Mouse (Mus musculus) layer of hippocampus, postnatal 10 days (tissue): ENCODE measurements around the gene Pi4k2a. TPM values are rescaled to one million over a fixed set of nuclear protein-coding genes. Genes with fewer than 3 reads are reported as not detected.

ENCODE experiments used
- DNase-seq, 2 experiments: peaks; one replicate each; pipeline ENCODE4 v3.0.0; 2021; ENCODE audit warnings: low spot score in 2 of 2
- long read RNA-seq: library from polyadenylated mRNA; stranded (forward); transcript quantifications from one replicate; pipeline ENCODE4 v2.0.0, GENCODE M21; 2023
- total RNA-seq, 2 experiments: library from RNA; stranded (reverse); gene quantifications; 2 replicates each; pipeline ENCODE4 v1.2.3; 2021

The Pi4k2a gene
- 10 to 100 TPM; 47.4 to 48.7 TPM for total RNA-seq
- long read RNA-seq, full-length matches to known transcripts = 33 of 48 reads
- long read RNA-seq, partial matches to known transcripts = 10 of 48 reads
- long read RNA-seq, other reads (novel, unspliced or antisense) = 5 of 48 reads

DNA sequence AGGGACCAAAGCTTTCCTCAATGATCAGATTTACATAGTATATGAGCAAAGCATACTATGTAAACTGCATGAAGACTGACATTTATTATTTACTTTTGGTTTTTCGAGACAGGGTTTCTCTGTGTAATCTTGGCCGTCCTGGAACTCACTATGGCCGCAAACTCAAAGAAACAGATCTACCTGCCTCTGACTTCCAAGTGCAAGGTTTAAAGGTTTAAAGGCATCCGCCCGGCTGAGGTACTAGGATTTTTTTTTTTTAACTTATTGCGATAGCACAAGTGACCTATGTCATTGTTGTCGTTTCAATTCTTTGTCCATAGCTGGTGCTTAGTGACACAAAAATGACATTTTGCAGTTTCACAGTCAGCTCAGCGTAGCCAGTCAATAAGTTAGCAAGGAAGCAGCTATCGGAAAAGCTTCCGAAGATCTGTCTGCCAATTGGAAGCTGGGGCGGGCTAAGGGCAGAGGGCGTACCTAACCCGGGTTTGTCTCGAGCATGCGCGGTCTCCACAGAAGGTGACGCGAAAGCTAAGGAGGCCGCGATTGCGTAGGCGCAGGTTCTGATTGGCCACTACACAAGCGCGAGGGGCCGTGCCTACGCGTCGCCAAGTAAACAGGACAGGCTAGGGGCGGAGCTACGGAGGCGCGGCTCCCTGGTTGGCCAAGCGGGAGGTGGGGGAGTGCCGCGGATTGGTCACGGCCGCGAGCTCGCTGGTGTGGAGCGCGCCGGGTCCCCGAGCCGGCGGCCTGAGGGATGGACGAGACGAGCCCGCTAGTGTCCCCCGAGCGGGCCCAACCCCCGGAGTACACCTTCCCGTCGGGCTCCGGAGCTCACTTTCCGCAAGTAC is at the start of gene Pi4k2a:
Pi4k2a (plus strand) TSS at position 723 of the 848 bp plus-strand sequence.
- DNase-seq = peak; percentile 97

DNA sequence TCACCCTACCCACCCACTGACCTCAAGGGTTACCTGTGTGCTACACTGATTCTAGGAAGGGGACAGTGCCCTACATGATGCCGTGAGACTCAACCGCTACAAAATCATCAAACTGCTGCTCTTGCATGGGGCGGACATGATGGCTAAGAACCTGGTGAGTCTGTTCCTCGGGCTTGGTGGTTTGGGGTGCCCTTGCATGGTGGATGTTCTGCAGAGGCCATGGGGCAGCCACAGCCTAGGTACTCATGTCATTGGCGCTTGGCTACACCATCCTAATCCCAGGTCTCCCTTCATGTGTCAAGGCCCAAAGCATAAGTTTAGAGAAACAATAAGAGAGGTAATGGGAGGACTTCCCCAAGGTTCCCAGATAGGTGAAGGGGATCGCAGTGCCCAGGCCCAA is 46.3 kb upstream of the Pi4k2a start:
- DNase-seq = no peak

DNA sequence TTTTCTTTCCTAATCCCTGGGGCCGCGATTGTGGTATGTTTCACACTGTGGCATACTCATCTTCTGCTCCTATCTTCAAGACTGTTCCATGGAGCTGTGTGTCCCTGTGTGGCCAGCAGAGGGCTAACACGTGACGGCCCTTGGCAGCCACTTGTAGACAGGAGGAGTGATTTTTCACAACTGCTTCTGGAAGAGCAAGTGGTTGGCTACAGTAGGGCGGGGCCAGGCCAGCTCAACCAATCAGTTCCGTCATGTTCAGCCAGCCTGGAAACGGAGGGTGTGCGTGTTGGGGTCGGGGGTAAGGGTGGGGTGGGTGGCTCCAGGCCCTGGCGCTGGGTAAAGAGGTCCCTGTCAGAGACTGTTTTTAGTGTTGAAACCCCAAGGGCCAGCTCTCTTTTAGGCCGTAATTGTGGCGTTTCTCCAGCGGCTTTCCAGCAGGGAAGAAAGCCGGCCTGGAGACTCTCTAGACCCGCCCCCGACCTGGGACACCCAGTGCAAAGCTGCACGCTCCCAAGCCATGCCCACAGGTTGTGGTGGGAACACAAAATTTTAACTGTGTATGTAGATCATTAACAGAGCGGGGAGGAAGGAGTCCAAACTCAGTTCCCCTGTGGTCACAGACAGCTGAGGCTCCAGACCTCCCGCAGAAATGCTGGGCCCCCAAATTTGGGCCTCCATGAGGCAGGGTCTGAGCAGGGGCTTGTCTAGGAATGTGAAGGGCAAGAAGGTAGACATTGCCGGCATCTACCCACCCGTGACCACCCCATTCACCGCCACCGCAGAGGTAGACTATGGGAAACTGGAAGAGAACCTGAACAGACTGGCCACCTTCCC is 44.8 kb upstream of the Pi4k2a start, which contains the start of gene Hoga1:
Hoga1 (plus strand) TSS at position 342 of the 834 bp plus-strand sequence.
- DNase-seq = peak; percentile 73

DNA sequence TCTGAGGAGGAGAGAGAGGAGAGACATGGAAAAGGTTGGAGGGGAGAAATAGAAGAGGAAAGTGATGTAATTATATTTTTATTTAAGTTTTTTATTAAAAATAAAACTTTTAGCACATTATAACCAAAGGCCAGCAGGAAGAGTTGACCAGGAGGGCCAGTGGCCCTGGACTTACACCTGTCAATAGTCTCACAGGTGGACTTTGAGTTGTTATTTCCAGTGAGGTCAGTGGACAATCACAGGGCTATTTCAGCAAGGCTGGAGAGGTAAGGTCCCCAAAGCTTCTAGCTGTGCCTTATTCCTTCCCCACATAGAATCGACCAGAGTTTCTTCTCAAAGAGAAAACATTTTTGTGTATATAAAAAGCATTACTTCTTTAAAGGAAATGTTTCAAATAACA is 40.0 kb upstream of the Pi4k2a start:
- no peak for DNase-seq

DNA sequence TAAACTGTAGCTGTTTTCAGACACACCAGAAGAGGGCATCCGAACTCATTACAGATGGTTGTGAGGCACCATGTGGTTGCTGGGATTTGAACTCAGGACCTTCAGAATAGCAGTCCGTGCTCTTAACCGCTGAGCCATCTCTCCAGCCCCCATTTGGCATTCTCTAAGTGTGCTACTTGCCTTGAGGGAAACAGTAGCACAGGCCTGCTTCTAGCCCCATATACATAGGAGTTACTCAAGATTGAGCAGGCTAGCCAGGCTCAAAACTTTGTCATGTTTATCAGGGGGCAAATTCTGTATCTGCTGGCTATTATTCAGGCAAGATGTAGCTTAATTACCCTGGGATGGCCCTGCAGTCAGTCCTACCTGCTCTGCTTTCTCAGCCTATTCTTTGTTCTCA is 38.9 kb upstream of the Pi4k2a start:
- DNase-seq = no peak

DNA sequence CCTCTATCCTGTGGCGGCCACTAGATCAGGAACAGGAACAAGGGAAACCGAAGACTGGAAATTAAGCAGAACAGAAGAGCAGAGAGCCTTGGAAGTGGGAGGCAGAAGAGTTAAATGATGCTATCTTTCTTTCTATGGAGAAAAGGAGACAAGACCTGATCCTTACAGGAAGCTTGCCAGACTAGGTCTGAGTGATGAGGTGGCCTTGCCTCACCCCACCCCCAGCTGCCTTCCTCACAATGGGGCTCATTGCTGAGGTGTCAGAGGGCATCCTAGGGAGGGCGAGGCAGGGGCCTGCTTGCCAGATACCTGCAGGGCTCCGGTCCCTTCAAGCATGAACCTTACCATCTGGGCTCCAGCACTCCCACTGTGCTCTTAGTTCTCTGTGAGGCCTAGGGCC is 38.3 kb upstream of the Pi4k2a start, which contains the start of gene 4933411K16Rik:
4933411K16Rik (plus strand) TSS at position 301 of the 400 bp plus-strand sequence.
- no peak for DNase-seq

DNA sequence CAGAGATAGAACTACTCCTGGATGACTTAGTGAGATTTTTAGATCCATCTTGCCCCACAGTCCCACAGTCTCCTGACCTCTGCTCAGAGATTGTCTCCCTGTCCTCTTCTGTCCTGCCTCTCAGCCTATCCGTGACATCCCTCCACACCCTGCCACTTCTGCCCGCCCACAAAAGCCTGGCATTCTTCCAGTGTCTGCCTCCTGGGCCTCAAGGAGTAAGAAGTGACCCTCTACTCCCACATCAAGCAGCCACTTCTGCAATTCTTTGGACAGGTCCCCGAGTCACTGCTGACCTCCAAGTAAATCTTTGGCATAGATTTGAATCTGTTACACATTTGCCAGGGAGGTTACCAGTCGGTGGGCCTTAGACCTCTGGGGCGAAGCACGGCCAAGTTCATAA is 36.0 kb upstream of the Pi4k2a start:
- DNase-seq = no peak

DNA sequence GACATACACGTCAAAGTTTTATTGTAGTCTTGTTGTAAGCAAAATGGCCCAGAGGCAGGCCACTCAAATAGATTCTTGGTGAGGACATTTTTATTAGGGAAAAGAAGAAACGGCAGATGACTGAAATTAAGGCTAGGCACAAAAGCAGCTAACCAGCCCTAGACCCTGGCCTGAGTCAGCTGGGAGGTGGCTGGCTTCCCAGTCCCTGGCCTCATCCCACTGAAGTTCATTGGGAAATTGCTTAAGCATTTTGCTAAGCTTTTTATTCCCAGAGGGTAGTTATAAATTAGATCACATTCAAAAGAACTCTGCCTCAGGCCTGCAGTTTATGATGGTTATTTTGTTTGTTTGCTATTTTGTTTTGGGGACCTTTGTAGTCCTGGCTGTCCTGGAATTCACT is 34.4 kb upstream of the Pi4k2a start:
- no peak for DNase-seq

DNA sequence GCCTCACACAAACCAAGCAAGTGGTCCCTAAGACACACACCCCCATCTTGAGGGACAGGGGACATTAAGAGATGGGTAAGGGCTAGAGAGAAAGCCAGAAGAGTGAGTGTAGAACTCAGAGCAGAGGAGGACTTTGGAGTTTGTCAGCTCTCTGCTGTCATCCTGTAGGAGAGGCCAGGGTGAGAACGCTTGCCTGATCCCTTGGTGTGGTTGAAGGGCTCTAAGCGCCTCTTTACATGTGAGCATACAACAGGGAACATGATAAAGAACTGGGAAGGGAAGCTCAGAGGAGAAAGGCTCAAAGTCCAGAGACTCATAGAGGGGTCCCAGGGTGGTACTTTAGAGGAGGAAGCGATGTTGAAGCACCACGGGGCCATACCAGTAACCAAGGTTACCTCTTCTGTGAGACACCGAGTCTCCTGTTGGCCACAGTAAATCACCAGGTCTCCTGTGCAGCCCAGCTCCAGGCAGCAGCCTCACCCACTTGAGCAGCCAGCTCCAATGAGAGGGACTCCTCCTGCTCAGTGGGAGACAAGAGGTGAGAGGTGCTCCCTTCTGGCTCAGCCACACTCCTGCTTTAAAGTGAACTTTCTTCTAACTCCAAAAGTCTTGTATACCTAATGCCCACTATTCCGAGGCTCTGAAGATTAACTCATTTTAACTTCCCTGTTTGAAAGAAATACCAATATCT is 33.4 kb upstream of the Pi4k2a start:
- no peak for DNase-seq

DNA sequence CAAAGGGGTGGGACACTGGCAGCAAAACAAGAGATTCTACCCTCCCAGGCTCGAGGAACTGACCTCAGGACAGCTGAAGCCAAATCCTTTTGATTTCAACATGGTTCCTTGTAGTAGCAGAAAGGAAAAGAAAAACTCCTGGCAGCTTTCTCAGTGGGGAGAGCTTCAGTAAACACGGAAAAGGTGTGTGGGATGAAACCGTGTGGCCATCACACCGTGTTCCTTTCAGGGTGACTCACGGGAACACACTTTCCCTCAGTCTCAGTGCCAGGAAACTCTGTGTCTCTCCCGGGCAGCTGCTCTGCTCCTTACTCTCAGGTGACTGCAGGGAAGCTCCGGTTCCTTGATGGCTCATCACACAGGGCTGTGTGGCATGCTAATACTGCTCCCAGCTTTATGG is 31.8 kb upstream of the Pi4k2a start:
- no peak for DNase-seq

DNA sequence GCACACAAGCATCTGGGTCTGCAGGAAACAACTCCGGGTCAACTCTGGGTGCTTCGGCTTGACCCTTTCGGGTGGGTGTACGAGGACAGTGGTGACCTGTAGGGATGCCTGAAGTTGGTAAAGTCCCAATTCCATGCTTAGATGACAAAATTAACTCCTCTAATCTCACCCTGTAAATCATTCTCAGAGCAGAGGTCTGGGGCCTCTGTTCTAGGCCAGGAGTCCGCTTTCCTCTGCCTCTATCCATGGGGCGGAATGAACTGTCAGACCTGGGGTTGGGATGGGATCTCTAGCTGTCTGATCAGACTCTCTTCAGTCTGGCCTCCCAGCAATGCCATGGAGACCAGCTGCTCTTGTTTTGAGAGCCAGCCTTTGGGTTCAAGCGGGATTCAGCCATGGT is 28.8 kb upstream of the Pi4k2a start:
- no peak for DNase-seq

DNA sequence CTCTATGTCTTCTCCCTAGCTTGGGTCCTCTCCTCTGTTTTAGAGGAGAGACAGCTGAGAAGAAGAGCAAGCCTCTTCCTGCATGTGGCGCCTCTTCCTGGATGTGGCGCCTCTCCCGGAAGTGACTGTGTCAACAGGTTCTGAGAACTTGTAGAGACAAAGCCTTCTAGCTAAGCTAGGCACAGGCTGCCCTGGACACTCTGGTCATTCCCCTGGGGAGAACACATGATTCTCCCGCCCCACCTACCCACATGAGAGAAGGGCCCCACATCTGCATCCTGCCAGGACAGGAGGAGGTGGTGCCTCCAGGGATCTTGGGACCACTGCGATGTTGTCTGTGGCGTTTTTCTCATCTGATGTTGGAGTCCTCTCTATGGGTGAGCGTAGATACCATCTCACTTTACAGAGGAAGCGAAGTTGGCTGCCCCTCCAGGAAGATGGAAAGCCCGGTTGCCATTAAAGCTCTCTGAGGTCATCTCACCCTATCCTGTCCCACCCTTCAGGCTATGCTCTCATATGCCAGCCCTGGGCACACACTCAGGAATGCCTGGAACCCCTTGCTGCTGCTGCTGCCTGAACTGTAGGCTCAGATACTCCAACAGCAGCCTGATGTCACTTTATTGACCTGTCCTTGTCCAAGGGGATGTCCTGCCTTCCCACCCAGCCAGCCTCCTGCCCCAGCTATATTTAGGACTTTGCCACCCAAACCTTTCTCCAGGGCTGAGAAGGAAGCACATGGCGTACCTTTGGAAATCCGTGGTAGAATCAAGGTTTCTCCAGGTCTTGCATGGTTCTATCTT is 21.6 kb upstream of the Pi4k2a start:
- DNase-seq = no peak

DNA sequence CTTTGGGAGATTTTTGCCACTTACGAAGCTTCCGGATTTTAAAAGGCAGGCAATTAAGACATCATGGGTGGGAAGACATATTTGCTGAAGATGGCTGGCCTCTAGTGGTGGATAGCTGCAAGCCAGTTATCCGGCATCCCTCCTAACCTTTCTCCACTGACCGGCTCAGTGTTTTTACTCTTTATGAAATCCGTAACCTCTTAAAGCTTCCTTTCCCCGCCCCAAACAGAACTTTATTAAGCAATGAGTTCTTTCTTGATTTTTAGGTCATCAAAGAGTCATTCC is 21.1 kb upstream of the Pi4k2a start:
- no peak for DNase-seq

DNA sequence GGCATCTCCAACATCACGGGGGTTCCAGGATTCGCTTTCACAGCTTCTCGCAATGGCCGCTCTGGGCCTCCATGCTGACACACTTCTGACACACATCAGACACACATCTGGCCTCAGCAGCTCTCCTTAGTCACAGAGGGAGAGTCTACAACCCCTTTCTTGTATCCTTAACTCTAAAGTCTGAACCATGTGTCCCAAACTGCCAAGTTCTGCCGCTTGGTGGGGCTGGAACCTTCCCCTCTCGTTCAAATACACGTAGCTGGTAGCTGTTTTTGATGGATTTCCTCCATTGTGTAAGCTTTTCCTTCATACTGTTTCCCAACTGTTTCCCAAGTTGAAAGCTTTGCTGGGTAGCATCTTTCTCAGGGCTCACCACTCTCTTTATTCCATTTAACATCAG is 19.0 kb upstream of the Pi4k2a start:
- DNase-seq = peak in 1 of 2 experiments; percentile 27

DNA sequence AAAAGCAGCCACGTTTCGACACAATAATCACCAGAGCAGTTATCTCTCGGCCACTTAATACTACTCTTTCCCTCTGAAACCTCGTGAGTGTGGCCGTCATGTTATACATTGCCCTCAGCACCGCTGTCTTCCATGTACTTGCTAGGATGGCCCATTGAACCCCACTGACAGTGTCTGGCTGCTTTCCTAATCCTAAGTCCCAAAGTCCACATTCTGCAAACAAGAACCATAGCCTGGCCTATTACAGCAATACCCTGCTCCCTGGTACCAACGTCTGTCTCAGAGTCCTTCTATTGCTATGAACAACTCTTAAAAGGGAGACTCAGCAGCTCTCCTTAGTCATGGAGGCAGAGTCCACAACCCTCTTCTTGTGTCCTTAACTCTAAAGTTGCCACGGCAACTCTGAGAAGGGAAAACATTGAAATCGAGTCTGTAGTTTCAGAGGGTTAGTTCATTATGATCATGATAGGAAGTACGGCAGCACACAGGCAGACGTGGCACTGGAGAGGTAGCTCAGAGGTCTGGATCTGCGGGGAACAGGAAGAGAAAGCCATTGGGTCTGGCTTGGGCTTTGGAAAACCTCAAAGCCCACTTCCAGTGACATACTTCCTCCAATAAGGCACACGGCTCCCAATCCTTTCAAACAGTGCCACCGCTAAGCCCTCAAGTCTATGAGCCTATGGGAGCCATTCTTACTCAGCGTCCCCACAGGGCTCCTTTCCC is 18.2 kb upstream of the Pi4k2a start:
- DNase-seq = no peak

DNA sequence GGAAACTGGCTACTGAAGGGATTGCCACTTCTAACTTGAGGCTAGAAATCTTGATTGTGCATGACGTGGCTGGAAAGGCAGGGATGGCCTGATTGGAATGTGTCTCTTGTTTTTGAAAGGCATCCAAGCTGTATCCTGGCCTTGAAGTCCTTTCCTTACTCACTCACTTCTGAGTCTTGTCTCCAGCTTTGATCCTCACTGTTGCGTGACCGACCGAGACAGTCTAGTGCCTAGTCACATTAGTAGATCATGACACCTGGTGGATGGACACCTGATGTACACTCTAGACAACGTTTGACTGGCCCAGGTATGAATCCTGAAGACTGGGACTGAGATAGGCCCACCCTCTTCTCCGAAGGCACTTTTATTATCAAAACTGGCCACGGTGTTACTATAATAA is 17.5 kb upstream of the Pi4k2a start:
- DNase-seq = no peak

DNA sequence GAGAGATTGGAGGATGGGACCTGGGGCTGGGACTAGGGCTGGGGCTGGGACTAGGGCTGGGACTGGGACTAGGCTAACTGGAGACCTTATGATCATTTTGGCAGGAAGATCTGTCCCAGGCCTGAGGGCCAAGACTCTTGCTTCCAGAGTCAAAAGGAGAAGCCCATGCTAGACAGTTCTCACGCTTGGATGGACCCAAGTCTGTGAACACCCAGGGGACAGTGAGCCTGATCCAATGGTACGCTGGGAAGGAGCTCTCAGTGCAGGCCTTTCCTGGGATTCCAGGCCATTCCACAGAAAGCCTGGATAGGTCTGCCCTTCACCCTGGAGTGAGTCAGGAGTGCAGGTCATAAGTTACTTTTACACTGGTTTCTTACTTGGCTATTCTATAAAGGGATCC is 15.2 kb upstream of the Pi4k2a start:
- DNase-seq = no peak

DNA sequence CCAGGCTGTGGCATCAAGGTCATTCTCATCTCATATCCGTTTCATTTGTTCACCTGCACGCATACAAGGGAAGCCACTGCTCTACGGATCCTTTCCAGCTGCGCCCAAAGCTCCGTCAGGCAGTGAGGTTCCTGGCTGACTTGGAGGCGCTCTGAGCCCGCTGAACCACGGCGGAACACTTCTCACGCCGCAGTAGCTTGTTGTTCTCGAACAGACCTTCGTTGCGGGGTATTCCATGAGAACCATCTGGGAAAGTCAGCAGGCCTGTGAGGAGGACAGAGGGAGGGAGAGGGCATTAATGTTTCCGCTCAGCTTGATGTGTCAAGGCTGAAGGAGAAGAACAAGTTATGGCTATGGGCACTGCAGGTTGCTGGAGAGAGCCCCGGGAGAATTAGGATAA is 14.3 kb upstream of the Pi4k2a start:
- no peak for DNase-seq

DNA sequence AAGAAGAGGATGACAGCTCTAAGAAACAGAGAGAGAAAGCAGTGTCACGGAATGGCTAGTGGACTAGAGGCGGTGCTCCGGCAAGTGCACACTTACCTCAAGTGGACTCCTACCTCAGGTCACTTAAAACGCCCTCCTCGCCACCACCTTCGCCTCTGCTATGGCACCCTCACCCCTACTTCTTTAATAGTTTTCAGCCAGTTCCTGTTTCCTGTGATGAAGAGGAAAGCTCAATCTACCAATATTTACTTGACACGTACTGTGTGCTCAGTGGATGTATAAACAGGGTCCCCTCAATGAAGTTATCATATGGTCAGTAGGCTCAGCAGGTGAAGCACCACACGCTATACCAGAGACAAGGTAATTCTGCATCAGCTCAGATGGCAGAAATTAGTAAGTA is 11.7 kb upstream of the Pi4k2a start:
- no peak for DNase-seq

DNA sequence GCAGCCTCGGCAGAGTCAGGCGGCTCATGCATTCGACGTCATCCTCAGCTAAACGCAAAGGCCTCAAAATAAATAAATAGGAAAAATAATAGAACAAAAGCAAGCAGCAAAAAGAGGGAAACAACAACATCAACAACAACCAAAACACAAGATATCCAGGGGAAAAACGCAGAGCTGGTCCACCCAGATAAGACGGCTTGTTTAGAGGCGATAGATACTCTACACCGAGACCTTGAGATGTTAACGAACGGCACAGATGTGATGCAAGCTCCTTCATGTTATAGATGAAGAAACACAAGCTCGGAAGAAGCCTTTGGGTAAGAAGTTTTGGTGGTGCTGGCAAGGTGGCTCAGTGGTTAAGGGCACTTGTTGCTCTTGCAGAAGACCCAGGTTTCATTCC is 11.3 kb upstream of the Pi4k2a start:
- DNase-seq = no peak
